Mouse (Mus musculus): ENCODE measurements around the gene Tmem198.

The Tmem198 gene

DNA sequence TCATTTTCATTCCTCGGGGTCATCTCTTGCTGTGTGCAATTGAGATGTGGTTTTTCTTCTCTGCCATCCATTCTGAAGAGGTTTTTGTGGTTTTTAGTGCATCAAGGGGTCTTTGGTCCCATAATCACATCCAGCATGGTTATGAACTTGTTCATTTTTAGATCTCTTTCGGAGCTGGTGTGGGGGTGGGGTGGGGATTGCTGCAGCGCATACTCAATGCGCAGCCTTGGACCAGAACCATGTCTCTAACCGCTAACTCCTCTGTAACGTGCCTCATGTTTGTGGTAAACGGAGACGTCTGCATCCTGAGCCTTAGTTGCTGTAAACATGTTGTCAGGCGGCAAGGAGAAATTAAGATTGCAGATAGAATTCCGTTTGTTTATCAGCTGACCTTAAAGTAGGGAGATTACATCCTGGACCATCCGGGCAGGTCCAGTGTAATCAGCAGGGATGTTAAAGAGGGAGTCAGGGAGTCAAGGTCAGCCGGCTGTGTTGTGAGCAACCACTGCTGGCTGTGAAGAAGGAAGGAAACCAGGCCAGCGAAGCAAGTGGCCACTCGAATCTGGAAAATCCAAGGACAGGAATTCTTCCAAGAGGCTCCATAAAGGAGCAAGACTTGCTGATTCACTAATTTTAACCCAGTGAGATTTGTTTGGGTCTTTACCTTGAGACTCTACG is 37.5 kb downstream of the Tmem198 start:
- no peak for DNase-seq (ENCODE audit: low read depth, low spot score)

GRCm38 (mm10) chr1:75517984-75518383 is 38.7 kb downstream of the Tmem198 start:
- peak; percentile 90 for DNase-seq (ENCODE audit: low read depth, low spot score)

DNA sequence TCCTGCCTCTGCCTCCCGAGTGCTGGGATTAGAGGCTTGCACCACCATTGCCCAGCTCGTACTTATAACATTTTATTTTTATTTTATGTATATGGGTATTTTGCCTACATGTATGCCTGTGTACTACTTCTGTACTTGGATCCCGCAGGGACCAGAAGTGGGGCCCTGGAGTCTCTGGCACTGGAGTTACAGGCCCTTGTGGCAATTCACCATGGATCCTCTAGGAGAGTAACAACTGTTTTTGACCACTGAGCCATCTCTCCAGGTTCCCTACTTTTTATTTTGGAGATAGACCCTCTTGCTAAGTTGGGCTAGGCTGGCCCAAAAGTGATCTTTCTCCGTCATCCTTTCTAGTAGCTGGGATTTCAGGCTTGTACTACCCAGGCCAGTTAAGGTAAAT is 39.1 kb downstream of the Tmem198 start:
- DNase-seq (ENCODE audit: low read depth, low spot score), result peak; percentile 49

GRCm38 (mm10) chr1:75519576-75519975 is 40.2 kb downstream of the Tmem198 start:
- no peak for DNase-seq (ENCODE audit: low read depth, low spot score)

- peak; percentile 97 for DNase-seq (ENCODE audit: low read depth, low spot score)
Observed at GRCm38 (mm10) chr1:75521321-75522031, 42.1 kb downstream of the Tmem198 start, which contains the start of gene Stk11ip. Gene Stk11ip (plus strand): TSS chr1:75521529.

DNA sequence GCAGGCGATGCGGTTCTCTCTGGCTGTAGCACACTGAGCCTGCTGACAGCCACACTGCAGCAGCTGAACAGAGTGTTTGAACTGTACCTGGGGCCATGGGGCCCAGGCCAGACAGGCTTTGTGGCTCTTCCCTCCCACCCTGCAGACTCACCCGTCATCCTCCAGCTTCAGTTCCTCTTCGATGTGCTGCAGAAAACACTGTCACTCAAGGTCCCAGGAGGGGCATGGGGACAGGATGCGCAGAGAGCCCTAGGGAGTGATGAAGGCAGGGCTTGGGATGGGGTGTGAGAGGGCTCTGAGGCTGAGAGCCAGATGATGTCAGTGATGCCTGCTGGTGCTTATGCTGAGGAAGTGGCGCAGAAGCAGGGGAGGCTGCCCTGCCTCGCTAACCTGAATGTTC is 45.3 kb downstream of the Tmem198 start:
- no peak for DNase-seq (ENCODE audit: low read depth, low spot score)

- no peak for DNase-seq (ENCODE audit: low read depth, low spot score)
Observed at GRCm38 (mm10) chr1:75530546-75530945, 51.2 kb downstream of the Tmem198 start.

DNA sequence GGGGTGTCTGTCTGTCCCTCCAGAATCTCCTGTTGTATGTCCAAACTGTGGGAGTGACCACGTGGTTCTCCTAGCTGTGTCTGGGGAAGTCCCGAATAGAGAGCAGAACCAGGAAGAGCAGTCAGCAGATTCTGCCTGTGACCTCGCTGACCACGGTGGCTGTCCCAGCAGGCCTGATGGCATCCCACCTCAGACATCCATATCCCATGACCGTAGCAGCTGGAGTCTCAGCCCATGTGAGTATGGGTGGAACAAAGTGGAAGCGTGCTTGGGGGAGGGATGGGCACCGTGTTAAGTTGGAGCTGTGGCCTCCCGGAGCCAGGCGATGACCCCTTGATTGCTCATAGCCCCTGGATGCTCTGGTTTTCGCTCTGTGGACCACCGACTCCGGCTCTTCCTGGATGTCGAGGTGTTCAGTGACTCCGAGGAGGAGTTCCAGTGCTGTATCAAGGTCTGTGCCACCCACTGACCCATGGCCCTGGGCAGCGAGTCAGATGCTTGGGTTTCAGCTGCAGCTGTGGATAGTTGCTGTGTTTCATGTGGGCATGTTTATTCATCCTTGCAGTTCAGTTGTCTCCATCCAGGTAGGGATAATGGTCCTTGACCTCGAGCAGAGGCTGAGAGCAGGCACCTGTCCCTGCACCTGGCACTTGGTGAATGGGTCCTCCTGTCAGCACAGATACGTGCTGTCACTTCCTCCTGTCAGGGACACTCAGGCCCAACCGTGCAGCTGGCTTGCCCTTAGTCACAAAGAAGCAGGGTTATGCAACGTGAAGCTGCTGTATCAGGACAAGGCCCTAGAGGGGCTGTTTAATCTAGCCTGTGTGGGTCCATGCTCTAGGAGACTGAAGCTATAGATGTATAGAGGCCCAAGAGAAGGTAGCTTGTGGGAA is 53.2 kb downstream of the Tmem198 start:
- DNase-seq (ENCODE audit: low read depth, low spot score), result no peak

- DNase-seq (ENCODE audit: low read depth, low spot score), result no peak
Observed at GRCm38 (mm10) chr1:75533325-75534252, 54.3 kb downstream of the Tmem198 start.

Measured in ZHBTc4 (cell line).